Mouse (Mus musculus) MEL-GATA-1-ER (cell line): ENCODE data around the gene Cyp4x1.

Experiments
- DNase-seq: peaks from one replicate; pipeline ENCODE4 v3.0.0-alpha.2; 2012; ENCODE audit warnings: low read depth; ENCODE audit errors: extremely low read depth

Gene Cyp4x1

GRCm38 (mm10) chr4:115057674-115058316 is 76.3 kb downstream of the Cyp4x1 start:
- DNase-seq = no peak

GRCm38 (mm10) chr4:115056921-115057673 is 77.0 kb downstream of the Cyp4x1 start:
- DNase-seq = peak; percentile 58

GRCm38 (mm10) chr4:115056371-115056920 is 77.6 kb downstream of the Cyp4x1 start, which contains the start of gene Tal1:
Gene Tal1 (plus strand): TSS chr4:115056426.
- peak; percentile 57 for DNase-seq
